Mouse (Mus musculus) heart, embryonic 14.5 days (tissue): Measurements from ENCODE around the gene Exosc2. TPM values are rescaled to one million over a fixed set of nuclear protein-coding genes. Genes with fewer than 3 reads are reported as not detected.

ENCODE experiments used
- ATAC-seq: fragments of 200-750 bp; cut with Nextera tagmentation; 2 replicates; pipeline ENCODE4 v1.8.0; 2017; ENCODE audit warnings: low read depth, moderate TSS enrichment; ENCODE audit not compliant: insufficient number of reproducible peaks, insufficient read depth, low FRiP score
- H3K27ac ChIP-seq, 2 experiments: fragments of 200-500 bp in 1 of 2; fragments of 300-500 bp in 1 of 2; sonication (generic) in 1 of 2; replicated peaks in 1 of 2; 2 replicates each; pipeline ENCODE4 v1.5.1; 2012 to 2014; ENCODE audit warnings: low read depth in 2 of 2, low read length in 2 of 2, control low read depth in 1 of 2, mild to moderate bottlenecking in 1 of 2, mixed read lengths in 1 of 2; ENCODE audit not compliant: control insufficient read depth in 1 of 2, insufficient read depth in 1 of 2
- H3K27me3 ChIP-seq: fragments of 300-500 bp; sonication (generic); 2 replicates; pipeline ENCODE4 v1.6.1; 2014; ENCODE audit warnings: mild to moderate bottlenecking, low read length, control low read depth; ENCODE audit not compliant: control insufficient read depth, insufficient read depth
- H3K36me3 ChIP-seq: fragments of 300-500 bp; sonication (generic); 2 replicates; pipeline ENCODE4 v1.6.1; 2014; ENCODE audit warnings: mild to moderate bottlenecking, control low read depth, low read length, mixed read lengths; ENCODE audit not compliant: control insufficient read depth, insufficient read depth
- H3K4me1 ChIP-seq, 2 experiments: fragments of 200-500 bp in 1 of 2; fragments of 300-500 bp in 1 of 2; sonication (generic) in 1 of 2; 2 replicates each; pipeline ENCODE4 v1.6.1; 2012 to 2014; ENCODE audit warnings: low read length in 2 of 2, control low read depth in 1 of 2, mixed read lengths in 1 of 2; ENCODE audit not compliant: control insufficient read depth in 2 of 2, insufficient read depth in 2 of 2
- H3K4me2 ChIP-seq: fragments of 300-500 bp; sonication (generic); 2 replicates; pipeline ENCODE4 v1.6.1; 2014; ENCODE audit warnings: mild to moderate bottlenecking, low read length
- H3K4me3 ChIP-seq, 2 experiments: fragments of 200-500 bp in 1 of 2; fragments of 300-500 bp in 1 of 2; sonication (generic) in 1 of 2; 2 replicates each; pipeline ENCODE4 v1.5.1; 2012 to 2014; ENCODE audit warnings: low read length in 2 of 2, mild to moderate bottlenecking in 2 of 2, control low read depth in 1 of 2, low read depth in 1 of 2, moderate library complexity in 1 of 2; ENCODE audit not compliant: control insufficient read depth in 1 of 2, insufficient read depth in 1 of 2
- H3K9ac ChIP-seq: fragments of 300-500 bp; sonication (generic); 2 replicates; pipeline ENCODE4 v1.6.1; 2014; ENCODE audit warnings: mild to moderate bottlenecking, low read length
- H3K9me3 ChIP-seq: fragments of 300-500 bp; sonication (generic); 2 replicates; pipeline ENCODE4 v1.6.1; 2016; ENCODE audit warnings: low read length, control low read depth; ENCODE audit not compliant: control insufficient read depth
- WGBS: fragments of 180-500 bp; shearing (Covaris S2); extraction: QIAGEN DNeasy Blood & Tissue Kit; methylation state at CpG from one replicate; pipeline ENCODE4 v1.1.7; 2014; 5-methylcytosine and 5-hydroxymethylcytosine counted together
- polyA plus RNA-seq: library from polyadenylated mRNA; unstranded; fragments of >200 nt; fragmentation: Nextera tagmentation; extraction: Ambion mirVana; gene quantifications from 2 replicates; pipeline ENCODE4 v1.2.1, GENCODE M21; 2014

The Exosc2 gene
- polyA plus RNA-seq, 1 experiment from 2014 or later, result 30.7 TPM

- H3K4me2 ChIP-seq, result peak overlapping the region; percentile 98
- peak overlapping the region; percentile 59; the same call in 1 of the 2 replicates for H3K9ac ChIP-seq
- WGBS, result under 1% methylated on average over 82 of the region's 109 CpGs
- H3K27me3 ChIP-seq, result peaks cover 82% of the 10 kb centered on the region
- H3K4me3 ChIP-seq, result peak overlapping the region; percentile 56 to 61
- 0 out of 4 replicates have a peak, but pooled peaks cover 0 to 9% of the 10 kb centered on the region in 2 experiments for H3K4me1 ChIP-seq
- H3K27ac ChIP-seq, result no peak overlapping the region
- H3K9me3 ChIP-seq, result no peaks in the 10 kb centered on the region
- no peaks in the 10 kb centered on the region for H3K36me3 ChIP-seq
- no peak for ATAC-seq
Observed at GRCm38 (mm10) chr2:31653971-31654853, 16.3 kb upstream of the Exosc2 start.

DNA sequence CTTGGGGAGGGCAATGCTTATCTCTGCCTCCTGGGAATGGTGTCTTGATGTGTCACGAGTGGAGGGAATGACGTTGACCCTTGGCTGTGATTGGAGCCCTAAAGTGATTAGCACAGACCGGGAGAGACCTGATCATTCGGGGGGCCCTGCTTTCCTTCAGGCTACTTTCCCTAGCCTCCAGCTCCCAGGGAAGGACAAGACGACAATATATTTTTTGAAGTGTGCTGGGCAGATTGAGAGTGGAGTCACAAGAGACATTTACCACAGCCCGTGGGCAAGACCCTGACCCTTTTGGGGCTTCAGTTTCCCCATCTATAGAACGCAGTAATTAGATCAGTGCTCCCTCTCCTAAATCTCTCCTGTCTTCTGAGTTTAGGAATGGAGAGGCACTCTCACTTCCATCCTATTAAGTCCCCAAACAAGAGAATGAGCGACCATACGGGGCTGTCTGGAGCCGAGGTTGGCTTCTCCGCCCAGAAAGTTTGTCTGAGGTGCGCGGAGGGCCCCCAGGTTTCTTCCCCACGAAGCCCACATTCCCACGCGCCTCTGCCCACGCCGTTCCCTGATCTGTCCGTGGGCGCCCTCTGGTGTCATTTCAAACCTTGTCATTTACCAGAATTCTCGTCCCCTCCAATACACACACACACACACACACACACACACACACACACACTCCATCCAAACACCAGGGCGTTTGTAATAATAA, 15.5 kb upstream of the Exosc2 start:
- Histone ChIP-seq H3K27ac (no peak overlapping the region), H3K9ac (no peak overlapping the region), H3K9me3 (no peaks in the 10 kb centered on the region), H3K4me1 (0 out of 4 replicates have a peak, but pooled peaks cover 0 to 9% of the 10 kb centered on the region in 2 experiments), H3K27me3 (peaks cover 74% of the 10 kb centered on the region), H3K36me3 (no peaks in the 10 kb centered on the region), H3K4me3 (peak overlapping the region; percentile 56 to 61), H3K4me2 (peak overlapping the region; percentile 98)
- WGBS, result 7% methylated on average over 22 of the region's 22 CpGs
- no peak for ATAC-seq

GRCm38 (mm10) chr2:31656374-31656773, 14.1 kb upstream of the Exosc2 start:
- WGBS, result 78% methylated on average over 7 of the region's 7 CpGs
- Histone ChIP-seq H3K4me3 (no peak overlapping the region), H3K4me1 (0 out of 4 replicates have a peak, but pooled peaks cover 0 to 9% of the 10 kb centered on the region in 2 experiments), H3K27me3 (peaks cover 62% of the 10 kb centered on the region), H3K4me2 (no peak overlapping the region), H3K9ac (no peak overlapping the region), H3K27ac (no peak overlapping the region), H3K36me3 (no peaks in the 10 kb centered on the region), H3K9me3 (no peaks in the 10 kb centered on the region)
- ATAC-seq, result no peak

DNA sequence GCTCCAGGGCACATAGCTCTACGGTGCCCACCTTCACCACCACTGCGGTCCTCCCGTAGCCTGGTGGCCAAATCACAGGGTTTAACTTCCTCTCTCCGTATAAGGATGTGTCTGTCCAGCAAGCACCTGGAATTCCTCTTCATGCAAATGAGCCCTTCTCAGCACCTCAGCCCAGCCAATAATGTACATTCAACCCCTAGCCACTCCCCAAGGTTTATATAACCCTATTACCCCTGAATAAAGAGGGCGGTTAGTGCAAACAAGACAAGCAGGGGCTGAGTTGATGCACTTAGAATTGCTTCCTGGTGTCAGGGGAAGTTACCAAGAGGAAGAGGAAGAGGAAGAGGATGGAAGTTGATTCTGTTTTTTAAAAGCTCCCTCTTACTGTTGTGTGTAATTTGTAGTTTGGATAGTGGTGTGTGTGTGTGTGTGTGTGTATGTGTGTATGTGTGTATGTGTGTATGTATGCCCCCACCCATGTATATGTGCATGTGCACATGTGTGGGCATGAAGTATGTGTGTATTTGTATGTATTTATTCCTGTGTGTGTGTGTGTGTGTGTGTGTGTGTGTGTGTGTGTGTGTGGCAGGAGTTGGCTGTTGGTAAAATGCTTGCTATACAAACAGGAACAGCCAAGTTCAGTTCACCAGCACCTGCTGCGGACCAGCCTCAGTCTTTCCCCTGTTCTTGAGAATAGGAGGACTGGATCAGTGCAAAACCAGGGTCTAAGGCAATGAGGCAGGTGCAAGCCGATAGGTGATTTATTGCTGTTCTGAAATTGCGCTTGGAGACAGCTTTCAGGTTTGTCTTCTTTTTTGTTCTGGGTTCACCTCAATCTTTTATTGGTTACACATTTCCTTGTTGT, 7.3 kb upstream of the Exosc2 start:
- no peaks in the 10 kb centered on the region for H3K9me3 ChIP-seq
- 71% methylated on average over 8 of the region's 8 CpGs for WGBS
- no peak for ATAC-seq
- H3K4me1 ChIP-seq, result no peaks in the 10 kb centered on the region
- H3K4me2 ChIP-seq, result no peak overlapping the region
- no peak overlapping the region for H3K4me3 ChIP-seq
- no peaks in the 10 kb centered on the region for H3K36me3 ChIP-seq
- H3K27me3 ChIP-seq, result peaks cover 6% of the 10 kb centered on the region
- no peak overlapping the region for H3K27ac ChIP-seq
- no peak overlapping the region for H3K9ac ChIP-seq

DNA sequence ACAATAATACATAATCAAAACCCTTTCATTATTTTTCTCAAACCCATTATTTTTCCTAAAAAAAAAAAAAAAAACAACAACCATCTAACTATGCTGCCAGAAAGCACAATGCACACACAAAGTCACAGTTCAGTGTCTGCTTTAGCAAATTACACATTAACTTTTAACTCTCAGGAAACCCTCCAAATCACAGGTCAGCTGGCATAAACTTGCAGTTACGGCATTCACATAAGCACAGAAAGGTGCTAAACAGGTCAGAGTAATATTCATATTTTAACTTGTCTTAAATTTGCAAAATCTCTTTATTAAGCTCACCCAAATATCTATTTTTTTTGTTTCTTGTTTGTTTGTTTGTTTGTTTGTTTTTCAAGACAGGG, 6.7 kb upstream of the Exosc2 start:
- Histone ChIP-seq H3K4me1 (no peaks in the 10 kb centered on the region), H3K4me3 (no peak overlapping the region), H3K36me3 (no peaks in the 10 kb centered on the region), H3K9ac (no peak overlapping the region), H3K4me2 (no peak overlapping the region), H3K27me3 (peaks cover 6% of the 10 kb centered on the region), H3K9me3 (no peaks in the 10 kb centered on the region), H3K27ac (no peak overlapping the region)
- 83% methylated on average over 1 of the region's 1 CpGs for WGBS
- no peak for ATAC-seq

DNA sequence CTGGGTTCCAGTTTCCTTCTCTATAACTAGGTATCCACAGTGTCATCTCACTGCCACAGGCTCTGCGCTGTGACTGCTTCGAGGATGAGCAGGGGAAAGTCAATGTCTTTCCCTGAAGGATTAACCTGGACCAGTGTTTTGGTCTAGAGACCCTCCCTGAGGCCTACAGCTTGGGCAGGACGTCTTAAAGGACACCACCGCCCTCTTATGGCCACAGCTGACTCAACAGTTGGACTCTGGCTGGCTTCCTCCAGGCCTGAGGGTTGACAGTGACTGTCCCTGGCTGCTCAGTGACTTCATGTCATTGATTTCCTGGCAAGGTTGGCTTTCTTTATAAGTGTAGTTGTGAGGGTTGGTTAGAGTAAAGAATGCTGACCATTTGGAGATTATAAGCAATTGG, 3.2 kb upstream of the Exosc2 start:
- H3K27ac ChIP-seq, result no peak overlapping the region
- no peak for ATAC-seq
- 24% methylated on average over 4 of the region's 4 CpGs for WGBS
- no peak overlapping the region for H3K4me3 ChIP-seq
- no peak overlapping the region for H3K4me2 ChIP-seq
- no peak overlapping the region for H3K9ac ChIP-seq
- H3K4me1 ChIP-seq, result peaks cover 3 to 11% of the 10 kb centered on the region in 2 experiments; a peak in 2 of 4 replicates
- H3K27me3 ChIP-seq, result peaks cover 3% of the 10 kb centered on the region; the same call in 1 of the 2 replicates
- H3K9me3 ChIP-seq, result no peaks in the 10 kb centered on the region
- H3K36me3 ChIP-seq, result no peaks in the 10 kb centered on the region; the same call in 1 of the 2 replicates

- H3K27me3 ChIP-seq, result no peaks in the 10 kb centered on the region
- WGBS, result 98% methylated on average over 6 of the region's 6 CpGs
- H3K9me3 ChIP-seq, result no peaks in the 10 kb centered on the region
- peaks cover 0 to 3% of the 10 kb centered on the region in 2 experiments; a peak in 1 of 4 replicates for H3K4me1 ChIP-seq
- H3K9ac ChIP-seq, result no peak overlapping the region
- no peak overlapping the region for H3K4me3 ChIP-seq
- no peak overlapping the region for H3K4me2 ChIP-seq
- no peak for ATAC-seq
- no peak overlapping the region for H3K27ac ChIP-seq
- H3K36me3 ChIP-seq, result peaks cover 81% of the 10 kb centered on the region
Observed at GRCm38 (mm10) chr2:31678641-31679040, 8.1 kb downstream of the Exosc2 start.
